Mouse (Mus musculus) intestine, embryonic 15.5 days (tissue): ENCODE measurements around the gene Dqx1. TPM values are rescaled to one million over a fixed set of nuclear protein-coding genes. Genes with fewer than 3 reads are reported as not detected.

ENCODE experiments used
- ATAC-seq: fragments of 200-750 bp; cut with Nextera tagmentation; 2 replicates; pipeline ENCODE4 v1.8.0; 2017; ENCODE audit warnings: moderate TSS enrichment, moderate library complexity
- H3K27ac ChIP-seq: fragments of 300-500 bp; sonication (generic); 2 replicates; pipeline ENCODE4 v1.5.1; 2015; ENCODE audit warnings: mild to moderate bottlenecking, inconsistent platforms
- H3K27me3 ChIP-seq: fragments of 300-500 bp; sonication (generic); replicated peaks from 2 replicates; pipeline ENCODE4 v1.6.1; 2015; ENCODE audit warnings: inconsistent platforms
- H3K36me3 ChIP-seq: fragments of 300-500 bp; sonication (generic); 2 replicates; pipeline ENCODE4 v1.6.1; 2015; ENCODE audit warnings: inconsistent platforms
- H3K4me1 ChIP-seq: fragments of 300-500 bp; sonication (generic); replicated peaks from 2 replicates; pipeline ENCODE4 v1.6.1; 2015; ENCODE audit warnings: inconsistent platforms
- H3K4me2 ChIP-seq: fragments of 300-500 bp; sonication (generic); replicated peaks from 2 replicates; pipeline ENCODE4 v1.6.1; 2015; ENCODE audit warnings: mild to moderate bottlenecking, inconsistent platforms
- H3K4me3 ChIP-seq: fragments of 300-500 bp; sonication (generic); replicated peaks from 2 replicates; pipeline ENCODE4 v1.5.1; 2015; ENCODE audit warnings: inconsistent platforms
- H3K9ac ChIP-seq: fragments of 300-500 bp; sonication (generic); 2 replicates; pipeline ENCODE4 v1.6.1; 2015; ENCODE audit warnings: inconsistent platforms
- H3K9me3 ChIP-seq: fragments of 300-500 bp; sonication (generic); 2 replicates; pipeline ENCODE4 v1.6.1; 2016; ENCODE audit warnings: inconsistent platforms
- WGBS: fragments of 180-500 bp; shearing (Covaris S2); methylation state at CpG from one replicate; pipeline ENCODE4 v1.1.7; 2015; 5-methylcytosine and 5-hydroxymethylcytosine counted together
- polyA plus RNA-seq: library from polyadenylated mRNA; unstranded; fragments of >200 nt; fragmentation: Nextera tagmentation; extraction: Ambion mirVana; gene quantifications from 2 replicates; pipeline ENCODE4 v1.2.1, GENCODE M21; 2015

The Dqx1 gene
- polyA plus RNA-seq, 1 experiment from 2014 or later = 14.0 TPM

GRCm38 (mm10) chr6:83078324-83078858 lies 20.7 kb downstream of the Dqx1 start:
- H3K4me2 ChIP-seq = peak overlapping the region; percentile 89
- H3K27ac ChIP-seq = peak overlapping the region; percentile 77
- H3K9ac ChIP-seq = peak overlapping the region; percentile 62
- H3K36me3 ChIP-seq = peaks cover 6% of the 10 kb centered on the region; the same call in 1 of the 2 replicates
- peak; percentile 96 for ATAC-seq
- WGBS = under 1% methylated on average over 46 of the region's 46 CpGs
- H3K27me3 ChIP-seq = peaks cover 43% of the 10 kb centered on the region
- peaks cover 3% of the 10 kb centered on the region; the same call in 1 of the 2 replicates for H3K4me1 ChIP-seq
- no peaks in the 10 kb centered on the region for H3K9me3 ChIP-seq
- H3K4me3 ChIP-seq = peak overlapping the region; percentile 78

GRCm38 (mm10) chr6:83080210-83080609 lies 22.6 kb downstream of the Dqx1 start:
- Histone ChIP-seq H3K27ac (no peak overlapping the region), H3K4me2 (no peak overlapping the region), H3K36me3 (peaks cover 6% of the 10 kb centered on the region; the same call in 1 of the 2 replicates), H3K27me3 (peaks cover 46% of the 10 kb centered on the region), H3K4me1 (peaks cover 3% of the 10 kb centered on the region; the same call in 1 of the 2 replicates), H3K9ac (no peak overlapping the region), H3K9me3 (no peaks in the 10 kb centered on the region), H3K4me3 (no peak overlapping the region)
- 91% methylated on average over 5 of the region's 5 CpGs for WGBS
- ATAC-seq = no peak

- Histone ChIP-seq H3K9me3 (no peaks in the 10 kb centered on the region), H3K4me3 (no peak overlapping the region), H3K4me1 (peaks cover 14% of the 10 kb centered on the region), H3K27ac (no peak overlapping the region), H3K27me3 (peaks cover 56% of the 10 kb centered on the region), H3K36me3 (peaks cover 6% of the 10 kb centered on the region; the same call in 1 of the 2 replicates), H3K4me2 (no peak overlapping the region), H3K9ac (no peak overlapping the region)
- no peak for ATAC-seq
- WGBS = 34% methylated on average over 5 of the region's 5 CpGs
Measured at GRCm38 (mm10) chr6:83083497-83083896, 25.9 kb downstream of the Dqx1 start.

GRCm38 (mm10) chr6:83084477-83084876 lies 26.8 kb downstream of the Dqx1 start:
- H3K9ac ChIP-seq = no peak overlapping the region
- no peak overlapping the region for H3K4me3 ChIP-seq
- no peak overlapping the region for H3K27ac ChIP-seq
- ATAC-seq = no peak
- no peaks in the 10 kb centered on the region for H3K9me3 ChIP-seq
- peaks cover 64% of the 10 kb centered on the region for H3K27me3 ChIP-seq
- no peak overlapping the region for H3K4me2 ChIP-seq
- whole genome bisulfite sequencing = 15% methylated on average over 6 of the region's 6 CpGs
- H3K4me1 ChIP-seq = peaks cover 14% of the 10 kb centered on the region
- peaks cover 6% of the 10 kb centered on the region; the same call in 1 of the 2 replicates for H3K36me3 ChIP-seq

GRCm38 (mm10) chr6:83086121-83087035 lies 28.7 kb downstream of the Dqx1 start, which contains the start of gene Lbx2:
Lbx2 (plus strand) TSS chr6:83086367.
- Histone ChIP-seq H3K4me1 (peaks cover 14% of the 10 kb centered on the region), H3K27ac (no peak within 1 kb of the TSS), H3K9me3 (no peaks in the 10 kb centered on the region), H3K4me2 (peak within 1 kb of the TSS; percentile 56), H3K36me3 (no peaks in the 10 kb centered on the region), H3K9ac (no peak within 1 kb of the TSS), H3K27me3 (peaks cover 69% of the 10 kb centered on the region), H3K4me3 (peak within 1 kb of the TSS; percentile 22)
- WGBS = 5% methylated on average over 41 of the region's 42 CpGs
- no peak for ATAC-seq

GRCm38 (mm10) chr6:83087205-83087925 lies 29.7 kb downstream of the Dqx1 start:
- Histone ChIP-seq H3K9ac (no peak overlapping the region), H3K4me2 (peak overlapping the region; percentile 56), H3K4me1 (peaks cover 14% of the 10 kb centered on the region), H3K27me3 (peaks cover 69% of the 10 kb centered on the region), H3K4me3 (peak overlapping the region; percentile 22), H3K27ac (no peak overlapping the region), H3K9me3 (no peaks in the 10 kb centered on the region), H3K36me3 (no peaks in the 10 kb centered on the region)
- no peak; the same call in 1 of the 2 replicates for ATAC-seq
- 4% methylated on average over 47 of the region's 47 CpGs for WGBS

GRCm38 (mm10) chr6:83087926-83088260 lies 30.2 kb downstream of the Dqx1 start:
- peak overlapping the region; percentile 22 for H3K4me3 ChIP-seq
- H3K9ac ChIP-seq = no peak overlapping the region
- H3K4me2 ChIP-seq = peak overlapping the region; percentile 56
- no peaks in the 10 kb centered on the region for H3K9me3 ChIP-seq
- H3K27me3 ChIP-seq = peaks cover 66% of the 10 kb centered on the region
- H3K27ac ChIP-seq = no peak overlapping the region
- no peak; the same call in 1 of the 2 replicates for ATAC-seq
- H3K4me1 ChIP-seq = peaks cover 14% of the 10 kb centered on the region
- WGBS = 17% methylated on average over 9 of the region's 9 CpGs
- H3K36me3 ChIP-seq = no peaks in the 10 kb centered on the region

- H3K4me3 ChIP-seq = no peak overlapping the region
- H3K27me3 ChIP-seq = peaks cover 24% of the 10 kb centered on the region
- no peaks in the 10 kb centered on the region for H3K9me3 ChIP-seq
- H3K4me1 ChIP-seq = peaks cover 3% of the 10 kb centered on the region
- H3K9ac ChIP-seq = no peak overlapping the region
- 28% methylated on average over 6 of the region's 6 CpGs for WGBS
- no peak for ATAC-seq
- peak overlapping the region; percentile 44; the same call in 1 of the 2 replicates for H3K27ac ChIP-seq
- H3K36me3 ChIP-seq = no peaks in the 10 kb centered on the region
- no peak overlapping the region for H3K4me2 ChIP-seq
Measured at GRCm38 (mm10) chr6:83092416-83093127, 34.9 kb downstream of the Dqx1 start.

- WGBS = 50% methylated on average over 6 of the region's 6 CpGs
- no peak for ATAC-seq
- Histone ChIP-seq H3K36me3 (no peaks in the 10 kb centered on the region), H3K4me1 (no peaks in the 10 kb centered on the region), H3K4me3 (no peak overlapping the region), H3K27ac (no peak overlapping the region), H3K27me3 (0 out of 2 replicates have a peak, but pooled peaks cover 2% of the 10 kb centered on the region), H3K4me2 (no peak overlapping the region), H3K9ac (no peak overlapping the region), H3K9me3 (no peaks in the 10 kb centered on the region)
Measured at GRCm38 (mm10) chr6:83095968-83096367, 38.3 kb downstream of the Dqx1 start.

- H3K27ac ChIP-seq = no peak overlapping the region
Measured at GRCm38 (mm10) chr6:83098411-83098810, 40.8 kb downstream of the Dqx1 start.

GRCm38 (mm10) chr6:83101316-83101687 lies 43.7 kb downstream of the Dqx1 start, which contains the start of the genes Ccdc142 and Gm42688:
Ccdc142 (plus strand) TSS chr6:83101601.
Gm42688 (plus strand) TSS chr6:83101617.
- peaks cover 16% of the 10 kb centered on the region for H3K4me1 ChIP-seq
- H3K27ac ChIP-seq = peak within 1 kb of the TSS; percentile 86
- peak within 1 kb of the TSS; percentile 72 for H3K4me3 ChIP-seq
- H3K27me3 ChIP-seq = no peaks in the 10 kb centered on the region
- ATAC-seq = peak; percentile 89
- peak within 1 kb of the TSS; percentile 100 for H3K4me2 ChIP-seq
- no peaks in the 10 kb centered on the region for H3K36me3 ChIP-seq
- peak within 1 kb of the TSS; percentile 88 for H3K9ac ChIP-seq
- H3K9me3 ChIP-seq = no peaks in the 10 kb centered on the region
- under 1% methylated on average over 25 of the region's 25 CpGs for WGBS

More at GRCm38 (mm10) chr6:83098411-83098810, 40.8 kb downstream of the Dqx1 start:
- Histone ChIP-seq H3K4me3 (no peak overlapping the region), H3K27me3 (0 out of 2 replicates have a peak, but pooled peaks cover 2% of the 10 kb centered on the region), H3K36me3 (no peaks in the 10 kb centered on the region), H3K9me3 (no peaks in the 10 kb centered on the region), H3K4me1 (peaks cover 15% of the 10 kb centered on the region), H3K9ac (no peak overlapping the region), H3K4me2 (no peak overlapping the region)
- 49% methylated on average over 2 of the region's 2 CpGs for WGBS
- ATAC-seq = no peak
